Mouse (Mus musculus): ENCODE data around the gene Cad. TPM values are rescaled to one million over a fixed set of nuclear protein-coding genes. Genes with fewer than 3 reads are reported as not detected.

Cad gene
- total and polyA plus RNA-seq, 3 experiments: 43.1 to 123 (median 106) TPM

GRCm38 (mm10) chr5:31081386-31081785 is 26.8 kb downstream of the Cad start:
- in situ Hi-C loops (cut with MboI; ENCODE audit: low pct_ligation_motif_present, low pct_unique_long_range_greater_than_20kb, low sequenced_read_pairs) (no loop called here), dilution Hi-C loops (cut with MboI; ENCODE audit: extremely low pct_ligation_motif_present, extremely low pct_unique_long_range_greater_than_20kb, low sequenced_read_pairs) (no loop called here)
- peaks cover 31 to 47% of the 10 kb centered on the region in 2 experiments for H3K36me3 ChIP-seq (replicated peaks in 1 of 2; ENCODE audit: control insufficient read depth in 1 of 2, insufficient read depth in 1 of 2, low read length in 1 of 2)
- H3K79me2 ChIP-seq (replicated peaks; ENCODE audit: control insufficient read depth, extremely low read depth, insufficient read depth, poor library complexity, severe bottlenecking): no peaks in the 10 kb centered on the region
- no peak overlapping the region for H3K9ac ChIP-seq (ENCODE audit: insufficient read depth, low read depth)
- H3K4me2 ChIP-seq (ENCODE audit: insufficient read depth, low read depth, poor library complexity, severe bottlenecking): no peak overlapping the region
- H3K4me1 ChIP-seq (ENCODE audit: control insufficient read depth in 1 of 2, insufficient read depth in 2 of 2): peaks cover 13 to 29% of the 10 kb centered on the region in 2 experiments
- no peak overlapping the region for H3K4me3 ChIP-seq (replicated peaks in 1 of 3; ENCODE audit: low read depth in 2 of 3, low read length in 2 of 3, poor library complexity in 1 of 3)
- 0 out of 2 replicates have a peak, but pooled peaks have one; percentile 28 for TF ChIP-seq MYC (IDR thresholded peaks at IDR 0.05; ENCODE audit: low read depth, low read length)
- peak; percentile 64 for TF ChIP-seq SMC3 (IDR thresholded peaks at IDR 0.05; ENCODE audit: low read depth, low read length)
- TF ChIP-seq CTCF (conservative IDR thresholded peaks at IDR 0.05 in 1 of 2, IDR thresholded peaks at IDR 0.05 in 1 of 2; ENCODE audit: low read depth in 2 of 2, low read length in 2 of 2): peak; percentile 77 to 87
- TF ChIP-seq HCFC1 (IDR thresholded peaks at IDR 0.05; ENCODE audit: low read depth, low read length): no peak
- peak; percentile 39 for TF ChIP-seq RAD21 (IDR thresholded peaks at IDR 0.05; ENCODE audit: low read depth, low read length)
- TF ChIP-seq POLR2AphosphoS2 (IDR thresholded peaks at IDR 0.05; ENCODE audit: low read depth, low read length): no peak
- no peak for TF ChIP-seq ZMIZ1 (IDR thresholded peaks at IDR 0.05; ENCODE audit: low read depth, low read length)
- peaks cover 8% of the 10 kb centered on the region for H3K27me3 ChIP-seq (replicated peaks)
- no peaks in the 10 kb centered on the region for H3K9me3 ChIP-seq (replicated peaks; ENCODE audit: low read length)
- H3K27ac ChIP-seq (ENCODE audit: insufficient read depth, low read depth): no peak overlapping the region
- peak; percentile 63 for DNase-seq (ENCODE audit: extremely low read depth)

- Histone ChIP-seq H3K9ac (ENCODE audit: insufficient read depth, low read depth) (no peak overlapping the region), H3K79me2 (replicated peaks; ENCODE audit: control insufficient read depth, extremely low read depth, insufficient read depth, poor library complexity, severe bottlenecking) (no peaks in the 10 kb centered on the region), H3K4me2 (ENCODE audit: insufficient read depth, low read depth, poor library complexity, severe bottlenecking) (no peak overlapping the region), H3K4me3 (replicated peaks in 1 of 3; ENCODE audit: low read depth in 2 of 3, low read length in 2 of 3, poor library complexity in 1 of 3) (peak overlapping the region in 2 of 3 experiments; percentile 26 to 29), H3K27ac (ENCODE audit: insufficient read depth, low read depth) (no peak overlapping the region), H3K4me1 (ENCODE audit: control insufficient read depth in 1 of 2, insufficient read depth in 2 of 2) (peaks cover 13 to 35% of the 10 kb centered on the region in 2 experiments), H3K27me3 (replicated peaks) (peaks cover 16% of the 10 kb centered on the region), H3K36me3 (replicated peaks in 1 of 2; ENCODE audit: control insufficient read depth in 1 of 2, insufficient read depth in 1 of 2, low read length in 1 of 2) (peaks cover 22 to 37% of the 10 kb centered on the region in 2 experiments), H3K9me3 (replicated peaks; ENCODE audit: low read length) (no peaks in the 10 kb centered on the region)
- DNase-seq (ENCODE audit: extremely low read depth): peak; percentile 81
- in situ Hi-C loops (cut with MboI; ENCODE audit: low pct_ligation_motif_present, low pct_unique_long_range_greater_than_20kb, low sequenced_read_pairs) (no loop called here), dilution Hi-C loops (cut with MboI; ENCODE audit: extremely low pct_ligation_motif_present, extremely low pct_unique_long_range_greater_than_20kb, low sequenced_read_pairs) (no loop called here)
- TF ChIP-seq CTCF (conservative IDR thresholded peaks at IDR 0.05 in 1 of 2, IDR thresholded peaks at IDR 0.05 in 1 of 2; ENCODE audit: low read depth in 2 of 2, low read length in 2 of 2) (peak; percentile 75 to 81), SMC3 (IDR thresholded peaks at IDR 0.05; ENCODE audit: low read depth, low read length) (peak; percentile 30; the same call in 1 of the 2 replicates), ZC3H11A (IDR thresholded peaks at IDR 0.05; ENCODE audit: low read depth, low read length) (no peak), RAD21 (IDR thresholded peaks at IDR 0.05; ENCODE audit: low read depth, low read length) (peak; percentile 52)
These were observed 27.8 kb downstream of the Cad start for GRCm38 (mm10) chr5:31082355-31082754.

GRCm38 (mm10) chr5:31082935-31083625 is 28.5 kb downstream of the Cad start:
- H3K4me2 ChIP-seq (ENCODE audit: insufficient read depth, low read depth, poor library complexity, severe bottlenecking): peak overlapping the region; percentile 95
- in situ Hi-C loops (cut with MboI; ENCODE audit: low pct_ligation_motif_present, low pct_unique_long_range_greater_than_20kb, low sequenced_read_pairs) (no loop called here), dilution Hi-C loops (cut with MboI; ENCODE audit: extremely low pct_ligation_motif_present, extremely low pct_unique_long_range_greater_than_20kb, low sequenced_read_pairs) (no loop called here)
- peak overlapping the region; percentile 26 to 31 (median 29) for H3K4me3 ChIP-seq (replicated peaks in 1 of 3; ENCODE audit: low read depth in 2 of 3, low read length in 2 of 3, poor library complexity in 1 of 3)
- no peaks in the 10 kb centered on the region for H3K79me2 ChIP-seq (replicated peaks; ENCODE audit: control insufficient read depth, extremely low read depth, insufficient read depth, poor library complexity, severe bottlenecking)
- peak; percentile 63 for DNase-seq (ENCODE audit: extremely low read depth)
- H3K27ac ChIP-seq (ENCODE audit: insufficient read depth, low read depth): 0 out of 2 replicates have a peak overlapping the region, but pooled peaks have one; percentile 2
- H3K9me3 ChIP-seq (replicated peaks; ENCODE audit: low read length): no peaks in the 10 kb centered on the region
- peaks cover 21% of the 10 kb centered on the region for H3K27me3 ChIP-seq (replicated peaks)
- peaks cover 13 to 36% of the 10 kb centered on the region in 2 experiments for H3K4me1 ChIP-seq (ENCODE audit: control insufficient read depth in 1 of 2, insufficient read depth in 2 of 2)
- no peak overlapping the region; the same call in 1 of the 2 replicates for H3K9ac ChIP-seq (ENCODE audit: insufficient read depth, low read depth)
- peaks cover 14 to 30% of the 10 kb centered on the region in 2 experiments for H3K36me3 ChIP-seq (replicated peaks in 1 of 2; ENCODE audit: control insufficient read depth in 1 of 2, insufficient read depth in 1 of 2, low read length in 1 of 2)
- no peak for TF ChIP-seq CHD1 (IDR thresholded peaks at IDR 0.05; ENCODE audit: low read depth, low read length)
- peak; percentile 37 for TF ChIP-seq MAZ (IDR thresholded peaks at IDR 0.05; ENCODE audit: low read depth, low read length)
- TF ChIP-seq ZKSCAN1 (IDR thresholded peaks at IDR 0.05; ENCODE audit: borderline replicate concordance, low read depth, low read length): no peak
- TF ChIP-seq MAFK (IDR thresholded peaks at IDR 0.05; ENCODE audit: insufficient replicate concordance, low read length): no peak
- TF ChIP-seq SMC3 (IDR thresholded peaks at IDR 0.05; ENCODE audit: low read depth, low read length): no peak
- no peak for TF ChIP-seq NRF1 (IDR thresholded peaks at IDR 0.05; ENCODE audit: low read depth, low read length)
- 0 out of 2 replicates have a peak, but pooled peaks have one; percentile 7 for TF ChIP-seq BHLHE40 (IDR thresholded peaks at IDR 0.05; ENCODE audit: low read depth, low read length)
- TF ChIP-seq ZC3H11A (IDR thresholded peaks at IDR 0.05; ENCODE audit: low read depth, low read length): no peak
- no peak for TF ChIP-seq HCFC1 (IDR thresholded peaks at IDR 0.05; ENCODE audit: low read depth, low read length)
- no peak for TF ChIP-seq CTCF (conservative IDR thresholded peaks at IDR 0.05 in 1 of 2, IDR thresholded peaks at IDR 0.05 in 1 of 2; ENCODE audit: low read depth in 2 of 2, low read length in 2 of 2)
- 0 out of 2 replicates have a peak, but pooled peaks have one; percentile 18 for TF ChIP-seq SIN3A (IDR thresholded peaks at IDR 0.05; ENCODE audit: low read length)
- no peak for TF ChIP-seq USF1 (IDR thresholded peaks at IDR 0.05; ENCODE audit: low read depth, low read length)
- TF ChIP-seq JUND (conservative IDR thresholded peaks at IDR 0.05; ENCODE audit: low read depth, low read length): no peak
- no peak for TF ChIP-seq NELFE (IDR thresholded peaks at IDR 0.05; ENCODE audit: low read depth, low read length)
- no peak for TF ChIP-seq RAD21 (IDR thresholded peaks at IDR 0.05; ENCODE audit: low read depth, low read length)
- TF ChIP-seq ELF1 (IDR thresholded peaks at IDR 0.05; ENCODE audit: low read depth, low read length): no peak
- TF ChIP-seq MAX (IDR thresholded peaks at IDR 0.05; ENCODE audit: low read length): no peak
- no peak for TF ChIP-seq GABPA (IDR thresholded peaks at IDR 0.05; ENCODE audit: insufficient replicate concordance, low read depth, low read length)
- 0 out of 2 replicates have a peak, but pooled peaks have one; percentile 15 for TF ChIP-seq EP300 (IDR thresholded peaks at IDR 0.05; ENCODE audit: low read length)

Measured in CH12.LX (cell line).